Mouse (Mus musculus) cerebellum, adult (tissue): Measurements from ENCODE around the gene Scgn.

ENCODE experiments used
- ATAC-seq: cut with Nextera tagmentation; 2 replicates; pipeline ENCODE4 v1.9.2; 2017; ENCODE audit warnings: mild to moderate bottlenecking, moderate library complexity, mixed read lengths; ENCODE audit not compliant: insufficient number of reproducible peaks, low FRiP score, low TSS enrichment

Scgn gene

DNA sequence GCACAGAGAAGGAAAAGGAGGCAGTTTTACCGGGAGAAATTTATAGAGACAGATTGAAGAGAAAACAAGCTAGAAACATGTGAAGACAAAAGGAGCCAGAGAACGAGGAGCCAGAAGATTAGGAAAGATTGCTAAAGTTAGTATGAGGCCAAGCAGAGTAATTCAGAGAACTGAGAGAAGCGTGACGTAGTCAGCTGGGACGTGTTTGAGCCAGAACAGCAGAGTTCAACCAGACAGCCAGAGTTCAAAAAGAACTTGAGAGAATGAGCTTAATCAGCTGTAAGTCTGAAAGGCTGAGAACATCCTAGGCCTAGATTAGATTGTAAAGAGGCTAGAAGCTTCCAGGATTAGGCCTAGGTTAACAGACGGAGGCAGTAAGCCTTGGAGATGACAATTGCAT is 50.7 kb downstream of the Scgn start:
- ATAC-seq = no peak

DNA sequence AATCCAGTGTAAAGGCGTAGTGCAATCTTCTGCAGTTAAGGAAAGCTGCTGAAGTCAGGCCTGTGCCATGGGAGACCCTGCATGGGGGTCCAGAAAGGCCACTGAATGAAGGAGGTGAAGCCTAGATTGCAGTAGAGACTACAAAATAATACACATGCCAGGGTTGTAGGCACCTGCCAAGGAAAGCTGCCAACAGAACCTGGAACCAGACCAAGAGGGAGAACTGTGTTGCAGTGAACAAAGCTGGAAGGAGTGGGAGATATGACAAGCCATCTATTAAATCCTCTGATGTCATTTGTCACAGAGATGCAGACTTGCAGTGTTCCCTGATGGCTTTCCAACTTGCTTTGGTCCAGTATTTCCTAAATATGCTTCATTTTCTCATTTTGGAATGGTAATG is 52.3 kb downstream of the Scgn start:
- ATAC-seq = no peak

DNA sequence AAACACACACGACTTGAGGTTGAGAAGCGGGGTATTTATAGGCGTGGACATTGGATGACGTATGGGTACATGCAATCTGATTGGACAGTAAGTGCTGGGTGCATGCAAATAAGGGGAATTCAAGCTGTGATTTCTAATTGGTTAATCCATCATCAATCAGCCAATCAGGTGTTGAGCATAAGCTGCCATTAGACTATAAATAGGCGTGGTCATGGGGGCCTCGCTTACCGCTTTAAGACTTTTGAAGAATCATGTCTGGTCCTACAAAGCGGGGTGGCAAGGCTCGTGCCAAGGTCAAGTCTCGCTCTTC is 56.8 kb downstream of the Scgn start, which contains the start of gene Hist1h2aa:
Hist1h2aa (plus strand) TSS at position 252 of the 310 bp plus-strand sequence.
- ATAC-seq = no peak

DNA sequence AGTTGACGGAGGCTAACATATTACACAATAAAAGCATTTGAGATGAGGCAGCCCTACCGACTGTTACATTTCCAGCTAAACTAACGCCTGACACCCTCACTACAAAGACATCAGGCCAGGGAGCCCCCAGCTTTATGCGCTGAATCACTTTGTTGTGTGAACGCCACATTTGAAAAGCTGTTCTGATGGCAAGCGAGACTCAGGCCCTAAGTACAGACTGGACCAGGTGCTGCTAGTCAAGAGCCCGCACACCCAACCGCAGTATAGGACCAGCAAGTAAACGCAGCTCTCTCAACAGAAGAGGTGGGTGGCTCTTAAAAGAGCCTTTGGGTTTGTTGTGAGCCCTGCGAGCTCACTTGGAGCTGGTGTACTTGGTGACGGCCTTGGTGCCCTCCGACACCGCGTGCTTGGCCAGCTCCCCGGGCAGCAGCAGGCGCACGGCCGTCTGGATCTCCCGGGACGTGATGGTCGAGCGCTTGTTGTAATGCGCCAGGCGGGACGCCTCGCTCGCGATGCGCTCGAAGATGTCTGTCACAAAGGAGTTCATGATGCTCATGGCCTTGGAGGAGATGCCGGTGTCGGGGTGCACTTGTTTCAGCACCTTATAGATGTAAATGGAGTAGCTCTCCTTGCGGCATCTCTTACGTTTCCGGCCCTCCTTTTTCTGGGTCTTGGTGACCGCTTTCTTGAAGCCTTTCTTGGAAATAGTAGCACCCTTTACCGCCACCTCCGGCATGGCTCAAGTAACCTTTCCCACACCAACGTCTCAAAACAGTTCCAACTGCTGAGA is 57.4 kb downstream of the Scgn start, which contains the start of gene Hist1h2ba:
Hist1h2ba (minus strand) TSS at position 736 of the 790 bp plus-strand sequence.
- no peak for ATAC-seq

DNA sequence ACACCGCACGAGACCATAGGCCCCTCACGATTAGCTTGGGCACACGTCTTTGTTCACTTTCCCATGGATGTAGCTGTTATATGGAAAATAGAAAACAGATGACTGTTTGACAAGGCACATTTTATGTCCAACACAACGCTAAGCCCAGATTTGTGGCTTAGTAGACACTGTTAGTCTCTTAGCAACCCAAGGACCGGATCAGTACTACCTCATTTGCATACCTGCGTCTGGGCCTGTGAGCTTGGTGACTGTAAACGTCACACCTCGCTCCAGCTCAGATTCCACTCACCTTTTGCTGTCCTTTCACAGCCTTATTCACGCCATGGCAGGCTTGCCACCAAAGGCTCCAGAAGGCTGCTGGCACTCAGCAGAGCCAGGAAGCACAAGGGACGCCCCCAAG is 60.1 kb downstream of the Scgn start:
- no peak for ATAC-seq

DNA sequence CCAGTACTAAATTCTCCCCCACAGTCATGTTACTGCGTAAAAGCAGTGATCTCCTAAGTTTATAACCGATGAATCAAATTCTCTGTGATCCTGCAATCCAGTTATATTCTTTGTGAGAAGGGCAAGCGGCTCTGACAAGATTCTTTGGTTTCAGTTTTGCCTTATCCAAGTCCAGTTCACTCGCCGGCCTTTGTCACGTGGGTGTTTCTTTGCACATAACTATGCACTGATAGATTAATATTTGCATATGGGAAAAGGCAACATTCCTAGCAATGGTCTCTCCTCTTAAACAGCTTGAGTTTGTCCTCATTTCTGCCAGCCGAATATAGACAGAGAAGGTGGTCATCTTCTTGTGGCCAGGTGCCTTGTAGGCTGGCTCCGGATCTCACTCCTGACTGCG is 60.6 kb downstream of the Scgn start:
- no peak for ATAC-seq

DNA sequence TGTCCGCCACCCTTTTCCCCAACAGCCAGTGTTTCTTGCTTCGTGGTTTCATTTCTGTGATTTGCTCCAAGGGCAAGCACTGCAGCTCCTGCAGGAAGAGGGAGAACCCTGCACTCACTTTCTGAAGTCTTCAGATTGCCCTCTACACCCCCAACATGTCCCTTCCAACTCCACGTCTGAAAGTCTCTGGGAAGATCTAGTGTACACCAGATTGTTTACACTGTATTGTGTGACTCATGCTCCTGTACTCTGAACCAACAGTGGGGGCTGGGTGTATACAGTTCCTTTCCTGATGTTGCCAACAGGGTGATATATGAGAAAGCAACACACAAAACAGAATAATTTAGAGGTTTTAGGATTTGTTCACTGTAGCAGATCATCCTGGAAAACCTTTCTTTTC is 62.4 kb downstream of the Scgn start:
- no peak for ATAC-seq

DNA sequence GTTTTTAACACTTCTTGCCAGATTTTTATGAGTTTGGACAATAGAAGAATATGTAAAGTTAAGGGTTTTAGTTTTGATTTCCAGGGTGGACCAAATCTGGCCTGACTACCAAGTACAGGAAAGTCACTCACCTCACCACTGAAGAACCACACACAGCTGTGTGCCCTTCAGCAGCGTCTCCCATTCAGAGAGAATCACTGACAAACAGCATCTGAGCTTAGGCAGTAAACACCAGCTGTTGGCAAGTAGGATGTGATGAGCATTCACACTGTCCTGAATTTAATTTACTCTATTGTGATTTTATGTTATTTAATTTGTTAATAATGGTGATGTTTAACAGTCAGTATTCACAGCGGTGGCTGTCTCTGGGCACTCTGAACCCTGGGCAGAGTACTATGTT is 65.2 kb downstream of the Scgn start:
- no peak for ATAC-seq

DNA sequence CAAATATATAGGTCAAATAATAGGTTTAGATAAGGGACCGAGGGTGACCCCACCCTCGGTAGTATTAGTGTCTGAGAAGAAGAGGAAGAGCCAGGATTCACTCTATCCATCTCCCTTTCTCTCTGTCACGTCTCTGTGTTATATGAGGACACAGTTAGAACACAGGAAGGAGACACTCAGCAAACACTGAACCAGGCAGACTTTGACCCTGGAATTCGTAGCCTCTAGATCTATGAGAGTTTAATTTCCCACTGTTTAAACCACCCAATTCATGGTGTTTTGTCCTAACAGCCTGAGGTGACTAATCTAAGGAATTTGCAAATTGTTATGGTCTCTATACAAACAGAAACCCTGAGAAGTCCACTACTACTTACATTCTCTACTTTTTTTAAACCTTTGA is 73.3 kb downstream of the Scgn start:
- ATAC-seq = no peak

DNA sequence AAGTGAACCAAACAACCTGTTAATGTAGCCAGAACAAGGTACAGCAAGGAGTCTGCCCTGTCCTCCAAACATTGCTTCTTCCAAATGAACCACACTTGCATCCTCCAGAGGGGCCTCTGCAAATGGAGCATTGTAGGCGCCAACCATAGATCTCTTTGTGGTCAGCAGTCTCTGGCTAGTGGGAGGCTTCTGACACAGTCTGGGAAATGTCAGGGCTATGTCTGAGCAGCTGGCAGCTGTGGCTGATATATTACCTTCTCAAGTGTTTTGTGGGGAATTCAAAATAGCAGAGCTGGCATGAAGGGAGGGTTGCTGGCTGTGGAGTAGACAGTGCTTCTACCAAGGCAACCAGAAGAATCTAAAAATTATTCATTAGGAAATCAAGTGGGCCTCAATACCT is 74.9 kb downstream of the Scgn start:
- no peak for ATAC-seq

DNA sequence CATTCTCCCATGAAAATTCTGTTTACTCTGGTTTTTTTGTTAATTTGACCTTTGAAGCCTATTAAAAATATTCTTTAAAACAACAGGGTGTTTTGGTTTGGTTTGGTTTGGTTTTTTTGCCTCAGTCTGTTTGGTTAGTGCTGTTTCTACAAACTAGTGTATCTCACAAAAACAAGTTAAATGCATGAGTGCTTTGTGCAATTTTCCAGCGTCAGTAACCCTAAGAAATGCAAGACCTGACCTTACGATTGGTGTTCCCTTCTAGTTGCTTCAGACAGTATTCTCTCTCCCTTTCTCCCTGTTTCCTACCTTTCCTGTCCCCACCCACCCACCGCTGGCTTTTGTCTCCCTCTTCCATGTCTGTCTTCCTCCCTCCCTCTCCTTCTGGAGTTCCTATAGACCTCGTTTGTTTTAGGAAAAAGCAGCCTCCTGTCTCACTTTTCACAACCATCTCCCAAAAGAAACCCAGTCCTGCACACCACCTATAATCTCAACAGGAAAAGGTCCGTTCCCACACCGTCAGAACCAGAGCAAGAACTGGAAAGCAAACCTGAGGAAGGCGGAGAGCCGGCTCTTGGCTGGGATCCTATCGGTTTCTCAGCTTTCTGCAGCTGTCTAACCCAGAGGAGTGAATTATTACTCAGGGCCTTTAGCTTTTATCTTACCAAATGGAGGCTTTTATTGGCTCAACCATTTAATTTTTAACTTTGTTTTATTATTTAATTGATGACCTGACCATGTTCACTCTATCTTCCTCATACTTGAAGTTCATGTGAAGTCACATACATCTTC is 76.4 kb downstream of the Scgn start, which contains the start of gene Slc17a4:
Slc17a4 (minus strand) TSS at position 634 of the 792 bp plus-strand sequence.
- ATAC-seq = no peak

DNA sequence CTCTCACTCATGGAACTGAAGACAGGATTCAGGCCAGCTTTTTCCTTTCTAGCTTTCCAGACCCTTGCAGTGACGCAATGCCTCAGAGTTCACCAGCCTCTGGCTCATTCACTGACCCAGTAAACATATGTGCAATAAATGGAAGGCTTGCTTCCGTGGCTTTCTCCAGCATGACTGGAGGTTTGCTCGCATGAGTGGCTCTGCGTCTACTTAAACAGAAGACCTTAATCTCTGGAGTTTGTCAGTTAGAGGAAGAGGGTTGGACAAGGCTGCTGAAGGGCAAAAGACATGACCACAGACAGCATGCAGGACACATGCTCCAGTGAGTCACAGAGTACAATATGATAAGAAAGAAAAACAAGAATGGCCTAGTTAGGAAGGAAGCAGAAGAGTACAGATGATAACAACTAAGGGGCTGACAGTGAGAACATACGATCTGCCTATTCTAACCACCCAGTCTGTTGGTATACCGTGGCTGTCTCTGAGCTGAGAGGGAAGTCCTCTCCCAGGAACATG is 77.2 kb downstream of the Scgn start:
- no peak for ATAC-seq

DNA sequence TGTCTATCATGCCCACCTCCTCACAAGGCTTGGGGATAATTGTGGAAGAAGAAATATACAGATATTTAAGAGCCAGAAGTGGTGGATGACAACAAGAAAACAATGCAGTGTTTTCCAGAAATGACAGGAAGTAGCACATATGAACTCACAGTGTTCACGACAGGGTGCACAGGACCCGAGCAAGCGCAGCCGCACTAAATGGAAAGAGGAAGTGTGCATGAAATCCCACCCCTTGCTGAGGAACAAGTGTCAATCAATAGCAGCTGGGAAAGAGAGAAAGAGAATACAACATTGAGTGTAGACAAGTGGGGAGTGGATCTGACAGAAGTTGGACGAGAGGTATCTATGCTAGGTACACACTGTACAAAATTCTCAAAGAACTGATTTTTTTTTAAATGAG is 79.7 kb downstream of the Scgn start:
- ATAC-seq = no peak

DNA sequence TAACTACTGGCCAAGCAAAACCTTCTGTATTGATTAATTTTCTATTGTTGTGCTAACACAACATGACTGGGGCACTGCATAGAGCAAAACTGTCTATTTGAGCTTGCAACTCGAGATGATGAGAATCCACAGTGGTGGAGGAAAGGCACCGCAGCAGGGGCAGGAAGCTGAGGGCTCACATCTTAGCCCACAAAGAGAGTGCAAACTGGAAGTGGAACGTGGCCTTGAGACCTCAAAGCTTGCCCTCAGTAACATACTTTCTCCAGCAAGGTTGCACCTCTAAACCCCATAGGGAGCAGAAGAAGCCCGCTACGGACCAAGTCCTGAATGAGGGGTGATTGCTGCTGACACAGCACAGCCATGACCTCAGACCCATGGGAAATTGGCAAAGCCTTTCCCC is 80.9 kb downstream of the Scgn start:
- ATAC-seq = no peak

DNA sequence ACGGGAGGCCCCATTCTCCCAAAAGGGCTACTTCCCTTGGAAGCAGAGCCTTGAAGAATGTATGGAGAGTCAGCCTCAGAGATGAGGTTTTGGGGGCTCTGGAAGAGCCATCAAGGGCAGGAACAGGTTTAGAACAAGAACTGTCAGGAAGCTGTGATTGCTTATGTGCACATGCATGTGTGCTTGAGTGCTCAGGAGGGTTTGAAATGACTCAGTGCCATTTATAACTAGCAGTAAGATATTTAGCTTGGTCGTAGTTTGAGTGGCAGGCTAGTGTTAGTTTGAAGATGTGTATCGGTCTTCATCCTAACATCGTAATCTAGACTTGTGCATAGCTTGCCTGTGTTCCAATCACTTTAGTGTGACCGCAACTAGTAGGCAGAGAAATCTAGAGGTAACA is 84.1 kb downstream of the Scgn start:
- ATAC-seq = no peak
